Mouse (Mus musculus): ENCODE results near the gene Gamt. TPM values are rescaled to one million over a fixed set of nuclear protein-coding genes. Genes with fewer than 3 reads are reported as not detected.
"Not testable (repeated sequence)": the region's sequence is repeated elsewhere in the genome, so short reads cannot be mapped to it uniquely, and the experiment has no call there.

Gamt gene
- polyA plus RNA-seq, 1 experiment from 2014 or later: 26.6 TPM

DNA sequence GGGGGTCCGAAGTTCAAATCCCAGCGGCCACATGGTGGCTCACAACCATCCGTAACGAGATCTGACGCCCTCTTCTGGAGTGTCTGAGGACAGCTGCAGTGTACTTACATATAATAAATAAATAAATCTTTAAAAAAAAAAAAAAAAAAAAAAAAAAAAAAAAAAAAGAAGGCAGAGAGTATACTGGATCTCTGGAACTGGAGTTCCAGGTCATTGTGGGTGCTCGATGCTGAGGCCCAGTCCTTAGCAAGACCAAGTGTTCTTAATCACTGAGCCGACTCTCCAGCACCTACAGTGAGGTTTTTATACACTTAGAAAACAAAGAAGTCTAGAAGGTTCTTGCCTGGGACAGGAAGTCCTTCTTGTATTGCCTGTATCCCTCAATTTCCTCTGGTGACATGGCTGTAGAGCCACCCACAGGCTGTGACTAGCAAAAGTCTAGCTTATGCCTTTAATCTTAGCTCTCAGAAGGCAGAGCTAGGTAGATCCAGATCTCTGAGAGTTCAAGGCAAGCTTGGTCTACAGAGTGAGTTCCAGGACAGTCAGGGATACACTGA lies 49.2 kb downstream of the Gamt start:
- H3K27me3 ChIP-seq; H3K4me3 ChIP-seq; H3K4me2 ChIP-seq (replicated peaks); H3K9me3 ChIP-seq (replicated peaks); ATAC-seq (ENCODE audit: low FRiP score); H3K36me3 ChIP-seq; H3K9ac ChIP-seq; H3K27ac ChIP-seq: not testable (repeated sequence)
- 67% methylated on average over 7 of the region's 7 CpGs for WGBS
- H3K4me1 ChIP-seq: peaks cover 29% of the 10 kb centered on the region

DNA sequence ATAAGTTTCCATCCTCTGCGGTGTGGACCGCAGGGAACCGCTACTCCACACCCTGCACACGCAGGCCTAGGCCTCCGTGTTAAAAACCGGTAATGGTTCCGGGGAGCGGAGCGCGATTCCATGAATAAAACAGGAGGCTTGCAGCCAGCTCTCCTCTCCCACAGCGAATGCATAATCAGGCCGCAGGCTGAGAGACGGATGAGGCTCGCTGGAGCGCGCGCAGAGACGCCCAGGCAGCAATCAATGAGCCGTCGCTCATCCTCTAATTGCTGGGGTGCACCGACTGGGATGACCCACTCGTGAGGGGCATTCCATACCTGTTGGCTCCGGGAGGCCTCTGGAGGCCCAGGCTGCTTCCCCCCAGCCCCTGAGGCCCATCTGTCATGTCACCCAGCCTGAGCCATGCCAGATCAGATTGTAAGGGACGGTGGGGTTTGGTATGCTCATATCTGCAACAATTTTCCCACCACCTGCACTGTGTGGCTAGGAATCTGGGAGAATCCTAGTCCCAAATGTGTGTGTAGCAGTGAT lies 51.9 kb downstream of the Gamt start:
- Histone ChIP-seq H3K4me2 (replicated peaks) (peak overlapping the region; percentile 39), H3K9ac (no peak overlapping the region; the same call in 1 of the 2 replicates), H3K4me3 (peak overlapping the region; percentile 2; the same call in 1 of the 2 replicates), H3K36me3 (no peaks in the 10 kb centered on the region), H3K27me3 (peaks cover 3% of the 10 kb centered on the region; the same call in 1 of the 2 replicates), H3K4me1 (peaks cover 30% of the 10 kb centered on the region), H3K27ac (peak overlapping the region; percentile 74), H3K9me3 (replicated peaks) (no peaks in the 10 kb centered on the region)
- peak; percentile 83 for ATAC-seq (ENCODE audit: low FRiP score)
- WGBS: 3% methylated on average over 24 of the region's 24 CpGs

DNA sequence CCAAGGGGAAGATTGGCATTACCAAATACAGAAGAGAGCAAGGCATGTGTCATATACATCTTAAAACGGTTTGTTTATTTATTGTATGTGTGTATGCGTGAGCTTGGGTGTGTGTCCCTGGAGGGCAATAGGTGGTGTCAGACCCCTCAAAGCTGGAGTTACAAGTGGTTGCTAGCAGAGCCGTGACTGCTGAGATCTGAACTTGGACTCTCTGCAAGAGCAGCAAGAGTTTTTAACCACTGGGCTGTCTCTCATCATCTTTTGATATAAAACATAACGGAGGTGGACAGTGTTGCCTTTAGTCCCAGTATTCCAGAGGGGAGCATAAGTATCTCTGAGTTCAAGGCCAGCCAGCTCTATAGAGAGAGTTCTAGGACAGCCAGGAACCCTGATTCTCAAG lies 52.6 kb downstream of the Gamt start:
- WGBS: 69% methylated on average over 4 of the region's 4 CpGs
- Histone ChIP-seq H3K4me2 (replicated peaks) (peak overlapping the region; percentile 39), H3K27me3 (peaks cover 3% of the 10 kb centered on the region; the same call in 1 of the 2 replicates), H3K9ac (no peak overlapping the region), H3K4me1 (peaks cover 33% of the 10 kb centered on the region), H3K27ac (peak overlapping the region; percentile 74; the same call in 1 of the 2 replicates), H3K9me3 (replicated peaks) (no peaks in the 10 kb centered on the region), H3K36me3 (no peaks in the 10 kb centered on the region), H3K4me3 (no peak overlapping the region)
- ATAC-seq (ENCODE audit: low FRiP score): no peak

Small RNAs within 50 kb of the gene (microRNA-seq; reads per million reads assigned to microRNA genes)
- gene Mir6911: 0.81 reads per million

Other genes starting within 250 kb of the Gamt start
- 8.7 and 8.9 TPM in 2 replicates for gene Arhgap45, start 244.4 kb downstream of the Gamt start, polyA plus RNA-seq (2016; fragmentation: Nextera tagmentation; extraction: Ambion mirVana)
- gene Polr2e, start 221.2 kb downstream of the Gamt start, polyA plus RNA-seq (2016; fragmentation: Nextera tagmentation; extraction: Ambion mirVana): 163 and 171 TPM in 2 replicates
- gene Gpx4, start 213.8 kb downstream of the Gamt start, polyA plus RNA-seq (2016; fragmentation: Nextera tagmentation; extraction: Ambion mirVana): 449 and 484 TPM in 2 replicates
- gene Sbno2, start 155.4 kb downstream of the Gamt start, polyA plus RNA-seq (2016; fragmentation: Nextera tagmentation; extraction: Ambion mirVana): 15.1 TPM in 2 replicates
- gene Stk11, start 145.2 kb downstream of the Gamt start, polyA plus RNA-seq (2016; fragmentation: Nextera tagmentation; extraction: Ambion mirVana): 13.1 and 16.1 TPM in 2 replicates
- gene Atp5d, start 122.4 kb downstream of the Gamt start, polyA plus RNA-seq (2016; fragmentation: Nextera tagmentation; extraction: Ambion mirVana): 351 and 385 TPM in 2 replicates
- 18.4 and 22.3 TPM in 2 replicates for gene Cbarp, start 120.2 kb downstream of the Gamt start, polyA plus RNA-seq (2016; fragmentation: Nextera tagmentation; extraction: Ambion mirVana)
- 42.1 and 54.5 TPM in 2 replicates for gene Midn, start 112.7 kb downstream of the Gamt start, polyA plus RNA-seq (2016; fragmentation: Nextera tagmentation; extraction: Ambion mirVana)
- 235 and 271 TPM in 2 replicates for gene Cirbp, start 95.0 kb downstream of the Gamt start, polyA plus RNA-seq (2016; fragmentation: Nextera tagmentation; extraction: Ambion mirVana)
- 12.0 and 13.3 TPM in 2 replicates for gene 1600002K03Rik, start 88.1 kb downstream of the Gamt start, polyA plus RNA-seq (2016; fragmentation: Nextera tagmentation; extraction: Ambion mirVana)
- 49.3 and 50.5 TPM in 2 replicates for gene Efna2, start 81.5 kb downstream of the Gamt start, polyA plus RNA-seq (2016; fragmentation: Nextera tagmentation; extraction: Ambion mirVana)
- 50.0 and 58.8 TPM in 2 replicates for gene Mum1, start 34.6 kb downstream of the Gamt start, polyA plus RNA-seq (2016; fragmentation: Nextera tagmentation; extraction: Ambion mirVana)
- 177 and 220 TPM in 2 replicates for gene Ndufs7, start 11.9 kb downstream of the Gamt start, polyA plus RNA-seq (2016; fragmentation: Nextera tagmentation; extraction: Ambion mirVana)
- 67.1 and 76.9 TPM in 2 replicates for gene Dazap1, start 474 bp upstream of the Gamt start, polyA plus RNA-seq (2016; fragmentation: Nextera tagmentation; extraction: Ambion mirVana)
- gene Rps15, start 31.4 kb upstream of the Gamt start, polyA plus RNA-seq (2016; fragmentation: Nextera tagmentation; extraction: Ambion mirVana): 530 and 668 TPM in 2 replicates
- 170 and 191 TPM in 2 replicates for gene Apc2, start 35.0 kb upstream of the Gamt start, polyA plus RNA-seq (2016; fragmentation: Nextera tagmentation; extraction: Ambion mirVana)
- 38.4 and 39.7 TPM in 2 replicates for gene 2310011J03Rik, start 59.5 kb upstream of the Gamt start, polyA plus RNA-seq (2016; fragmentation: Nextera tagmentation; extraction: Ambion mirVana)
- gene Pcsk4, start 68.5 kb upstream of the Gamt start, polyA plus RNA-seq (2016; fragmentation: Nextera tagmentation; extraction: Ambion mirVana): 2.2 and 2.8 TPM in 2 replicates
- 3.2 and 4.1 TPM in 2 replicates for gene Reep6, start 68.9 kb upstream of the Gamt start, polyA plus RNA-seq (2016; fragmentation: Nextera tagmentation; extraction: Ambion mirVana)
- gene Adamtsl5, start 87.4 kb upstream of the Gamt start, polyA plus RNA-seq (2016; fragmentation: Nextera tagmentation; extraction: Ambion mirVana): 0.38 and 0.77 TPM in 2 replicates
- 0.35 and 0.50 TPM in 2 replicates for gene Plk5, start 95.4 kb upstream of the Gamt start, polyA plus RNA-seq (2016; fragmentation: Nextera tagmentation; extraction: Ambion mirVana)
- gene Mex3d, start 126.6 kb upstream of the Gamt start, polyA plus RNA-seq (2016; fragmentation: Nextera tagmentation; extraction: Ambion mirVana): 21.4 and 24.8 TPM in 2 replicates
- gene Mbd3, start 138.5 kb upstream of the Gamt start, polyA plus RNA-seq (2016; fragmentation: Nextera tagmentation; extraction: Ambion mirVana): 275 and 296 TPM in 2 replicates
- 312 and 406 TPM in 2 replicates for gene Uqcr11, start 145.8 kb upstream of the Gamt start, polyA plus RNA-seq (2016; fragmentation: Nextera tagmentation; extraction: Ambion mirVana)
- gene Tcf3, start 172.6 kb upstream of the Gamt start, polyA plus RNA-seq (2016; fragmentation: Nextera tagmentation; extraction: Ambion mirVana): 176 and 178 TPM in 2 replicates
- gene Onecut3, start 233.8 kb upstream of the Gamt start, polyA plus RNA-seq (2016; fragmentation: Nextera tagmentation; extraction: Ambion mirVana): 1.7 and 2.3 TPM in 2 replicates

All from hindbrain, embryonic 12.5 days (tissue).